Mouse (Mus musculus) liver, embryonic 14.5 days (tissue): ENCODE measurements around the gene Orc1.
A peak's percentile ranks its signal among the peaks of the same experiment; 100 is the strongest.

ENCODE experiments used
- CTCF ChIP-seq: IDR thresholded peaks from 2 replicates; pipeline ENCODE4 v1.5.1; 2016; ENCODE audit warnings: antibody characterized with exemption, low read depth, control low read depth
- EP300 ChIP-seq: IDR thresholded peaks from 2 replicates; pipeline ENCODE4 v1.6.1; 2016; ENCODE audit warnings: antibody characterized with exemption, low read depth

- no peak for TF ChIP-seq CTCF
- TF ChIP-seq EP300 = peak; percentile 41; the same call in 1 of the 2 replicates
These were observed 59.5 kb downstream of the Orc1 start for GRCm38 (mm10) chr4:108638752-108639151.
